In the genomic region with DNA sequence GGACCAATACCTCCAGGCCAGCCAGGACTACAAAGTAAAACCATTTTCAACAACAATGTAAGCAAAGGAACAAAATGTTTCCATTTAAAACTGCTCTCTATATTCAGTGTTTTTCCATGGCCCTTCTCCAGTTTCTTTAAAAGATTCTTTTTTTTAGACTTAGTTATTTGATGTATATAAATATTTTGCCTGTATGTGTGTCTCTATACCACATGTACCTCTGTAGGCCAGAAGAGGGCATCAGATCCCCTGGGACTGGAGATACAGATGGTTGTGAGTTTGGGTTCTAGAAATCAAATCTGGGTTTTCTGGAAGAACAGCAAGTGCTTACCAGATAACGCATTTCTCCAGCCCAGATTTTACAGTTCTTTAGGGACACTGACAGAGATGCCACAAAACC, we compare ENCODE assay signal across 19 mouse cellular contexts. TPM values are rescaled to one million over a fixed set of nuclear protein-coding genes. Genes with fewer than 3 reads are reported as not detected.
DNase-seq lines count a peak whose midpoint lies in the region; ATAC-seq and TF ChIP-seq lines count a peak whose summit lies in the region.
"Had no signal": no experiment of that assay in that cellular context is flagged by ENCODE, and none has a peak within 500 bp of the region (broad histone marks: within the 10 kb centered on the region; RNA-seq: fewer than 3 reads in every experiment).

No protein-coding gene starts in this region.

- H3K9ac ChIP-seq in intestine, postnatal 0 days (ENCODE audit: low read depth, low read length) = no peak overlapping the region
- H3K9ac ChIP-seq in intestine, embryonic 16.5 days (ENCODE audit: low read depth, low read length) = no peak overlapping the region
- H3K9ac ChIP-seq in midbrain, postnatal 0 days (replicated peaks; ENCODE audit: low read length, poor library complexity, severe bottlenecking) = no peak overlapping the region
- no peak overlapping the region for H3K9ac ChIP-seq in midbrain, embryonic 15.5 days
- H3K9ac ChIP-seq in hindbrain, embryonic 12.5 days = no peak overlapping the region
- H3K9ac ChIP-seq: embryonic facial prominence, embryonic 12.5 days; hindbrain, embryonic 14.5 days; limb, embryonic 13.5 days had no signal

- H3K4me1 ChIP-seq in intestine, postnatal 0 days (replicated peaks; ENCODE audit: control insufficient read depth, insufficient read depth, low read length) = 0 out of 2 replicates have a peak, but pooled peaks cover 12% of the 10 kb centered on the region
- H3K4me1 ChIP-seq in intestine, embryonic 16.5 days (ENCODE audit: control insufficient read depth, insufficient read depth, low read length) = peaks cover 14% of the 10 kb centered on the region; the same call in 1 of the 2 replicates
- H3K4me1 ChIP-seq in midbrain, postnatal 0 days (ENCODE audit: insufficient read depth, low read length) = peaks cover 10% of the 10 kb centered on the region
- H3K4me1 ChIP-seq in midbrain, embryonic 15.5 days = peaks cover 19% of the 10 kb centered on the region
- peaks cover 14% of the 10 kb centered on the region for H3K4me1 ChIP-seq in hindbrain, embryonic 12.5 days

- DNase-seq in midbrain, postnatal 0 days (ENCODE audit: low spot score) = no peak
- peak; percentile 22 for DNase-seq in ES-CJ7 (ENCODE audit: low read depth, low spot score)
- DNase-seq in naive thymus-derived CD4-positive, alpha-beta T cell, adult 2 months (ENCODE audit: low read depth) = peak; percentile 13
- DNase-seq in gastrocnemius, postnatal 4 days (ENCODE audit: low spot score in 2 of 2) = no peak
- DNase-seq: adrenal gland, adult 8-10 months; cerebellum, adult 9-11 months; gastrocnemius, postnatal 36 days; kidney, adult 2 months; kidney, postnatal 4 days; lung, adult 2 months; right cerebral cortex, postnatal 4 days; thymus, postnatal 14 days had no signal

- no peak overlapping the region for H3K4me2 ChIP-seq in intestine, postnatal 0 days (replicated peaks; ENCODE audit: low read depth)
- H3K4me2 ChIP-seq in intestine, embryonic 16.5 days (ENCODE audit: low read depth, low read length) = no peak overlapping the region
- H3K4me2 ChIP-seq in midbrain, postnatal 0 days (ENCODE audit: low read depth, low read length, poor library complexity, severe bottlenecking) = no peak overlapping the region
- no peak overlapping the region for H3K4me2 ChIP-seq in midbrain, embryonic 15.5 days
- no peak overlapping the region for H3K4me2 ChIP-seq in hindbrain, embryonic 12.5 days (replicated peaks)
- H3K4me2 ChIP-seq: embryonic facial prominence, embryonic 12.5 days; hindbrain, embryonic 14.5 days; limb, embryonic 13.5 days had no signal

- no peaks in the 10 kb centered on the region for H3K27me3 ChIP-seq in intestine, postnatal 0 days (replicated peaks; ENCODE audit: control insufficient read depth, insufficient read depth, low read length)
- H3K27me3 ChIP-seq in intestine, embryonic 16.5 days (replicated peaks; ENCODE audit: control insufficient read depth, insufficient read depth, low read length) = no peaks in the 10 kb centered on the region
- H3K27me3 ChIP-seq in midbrain, postnatal 0 days (ENCODE audit: insufficient read depth, low read length) = no peaks in the 10 kb centered on the region
- H3K27me3 ChIP-seq in midbrain, embryonic 15.5 days (replicated peaks) = no peaks in the 10 kb centered on the region
- H3K27me3 ChIP-seq in hindbrain, embryonic 12.5 days = no peaks in the 10 kb centered on the region
- H3K27me3 ChIP-seq: embryonic facial prominence, embryonic 12.5 days had no signal

- H3K27ac ChIP-seq in intestine, postnatal 0 days (ENCODE audit: low read depth, low read length) = no peak overlapping the region
- H3K27ac ChIP-seq in intestine, embryonic 16.5 days (ENCODE audit: low read length) = no peak overlapping the region
- no peak overlapping the region for H3K27ac ChIP-seq in midbrain, postnatal 0 days (ENCODE audit: low read depth, low read length)
- no peak overlapping the region for H3K27ac ChIP-seq in midbrain, embryonic 15.5 days
- H3K27ac ChIP-seq in hindbrain, embryonic 12.5 days = no peak overlapping the region
- H3K27ac ChIP-seq: embryonic facial prominence, embryonic 12.5 days; hindbrain, embryonic 14.5 days; limb, embryonic 13.5 days had no signal

- WGBS in intestine, postnatal 0 days = 89% methylated on average over 1 of the region's 1 CpGs
- 74% methylated on average over 1 of the region's 1 CpGs for WGBS in intestine, embryonic 16.5 days
- WGBS in midbrain, postnatal 0 days = 73% methylated on average over 1 of the region's 1 CpGs
- 67% methylated on average over 1 of the region's 1 CpGs for WGBS in midbrain, embryonic 15.5 days
- 61% methylated on average over 1 of the region's 1 CpGs for WGBS in hindbrain, embryonic 12.5 days

- no peak for ATAC-seq in intestine, postnatal 0 days
- no peak for ATAC-seq in intestine, embryonic 16.5 days
- ATAC-seq in midbrain, postnatal 0 days (ENCODE audit: low FRiP score) = no peak
- no peak for ATAC-seq in midbrain, embryonic 15.5 days (replicated peaks)
- no peak for ATAC-seq in hindbrain, embryonic 12.5 days (ENCODE audit: low FRiP score)

- H3K4me3 ChIP-seq in intestine, postnatal 0 days (ENCODE audit: low read depth, low read length) = no peak overlapping the region
- H3K4me3 ChIP-seq in intestine, embryonic 16.5 days (ENCODE audit: low read length) = no peak overlapping the region
- no peak overlapping the region for H3K4me3 ChIP-seq in midbrain, postnatal 0 days (ENCODE audit: low read depth, low read length)
- H3K4me3 ChIP-seq in midbrain, embryonic 15.5 days = no peak overlapping the region
- no peak overlapping the region for H3K4me3 ChIP-seq in hindbrain, embryonic 12.5 days
- H3K4me3 ChIP-seq: embryonic facial prominence, embryonic 12.5 days; limb, embryonic 13.5 days had no signal

- peaks cover 16% of the 10 kb centered on the region; the same call in 1 of the 2 replicates for H3K36me3 ChIP-seq in intestine, postnatal 0 days (ENCODE audit: control insufficient read depth, insufficient read depth)
- H3K36me3 ChIP-seq in intestine, embryonic 16.5 days (ENCODE audit: control insufficient read depth, insufficient read depth, low read length) = peaks cover 3% of the 10 kb centered on the region; the same call in 1 of the 2 replicates
- H3K36me3 ChIP-seq in midbrain, postnatal 0 days (ENCODE audit: insufficient read depth, low read length) = peaks cover 17% of the 10 kb centered on the region
- H3K36me3 ChIP-seq in midbrain, embryonic 15.5 days (replicated peaks) = peaks cover 23% of the 10 kb centered on the region
- peaks cover 19% of the 10 kb centered on the region for H3K36me3 ChIP-seq in hindbrain, embryonic 12.5 days

- peak; percentile 39 for TF ChIP-seq CTCF in intestine, postnatal 0 days (IDR thresholded peaks at IDR 0.05; ENCODE audit: low read depth)
- TF ChIP-seq CTCF in midbrain, postnatal 0 days (IDR thresholded peaks at IDR 0.05) = peak; percentile 46

- no peaks in the 10 kb centered on the region for H3K9me3 ChIP-seq in intestine, postnatal 0 days (ENCODE audit: control insufficient read depth)
- no peaks in the 10 kb centered on the region for H3K9me3 ChIP-seq in intestine, embryonic 16.5 days (ENCODE audit: control insufficient read depth, low read length)
- H3K9me3 ChIP-seq in midbrain, postnatal 0 days (ENCODE audit: low read length) = no peaks in the 10 kb centered on the region
- no peaks in the 10 kb centered on the region for H3K9me3 ChIP-seq in midbrain, embryonic 15.5 days
- H3K9me3 ChIP-seq in hindbrain, embryonic 12.5 days (replicated peaks) = no peaks in the 10 kb centered on the region
- H3K9me3 ChIP-seq: embryonic facial prominence, embryonic 12.5 days; limb, embryonic 13.5 days had no signal

RNA-seq across cellular contexts. Expression of a gene that starts 1.3 kb away (rescaled TPM):
- 55.3 and 57.8 TPM in 2 replicates for polyA plus RNA-seq in intestine, postnatal 0 days (2015; fragmentation: Nextera tagmentation; extraction: Ambion mirVana)
- polyA plus RNA-seq in intestine, embryonic 16.5 days (2015; fragmentation: Nextera tagmentation; extraction: Ambion mirVana) = 85.8 and 95.4 TPM in 2 replicates
- 105 and 114 TPM in 2 replicates for total RNA-seq in midbrain, postnatal 0 days (2014; rRNA removed)
- 89.4 and 93.2 TPM in 2 replicates for polyA plus RNA-seq in midbrain, postnatal 0 days (2015; fragmentation: Nextera tagmentation; extraction: Ambion mirVana)
- polyA plus RNA-seq in midbrain, embryonic 15.5 days (2015; fragmentation: Nextera tagmentation; extraction: Ambion mirVana) = 102 and 105 TPM in 2 replicates
- polyA plus RNA-seq in hindbrain, embryonic 12.5 days (2016; fragmentation: Nextera tagmentation; extraction: Ambion mirVana) = 98.2 and 101 TPM in 2 replicates
- total RNA-seq in gastrocnemius, postnatal 4 days (2021) = 10 to 100 TPM; 41.4 to 41.5 TPM

RNA-seq across cellular contexts. Expression of a gene that starts 26.4 kb away (rescaled TPM):
- 2.8 and 3.1 TPM in 2 replicates for polyA plus RNA-seq in intestine, postnatal 0 days (2015; fragmentation: Nextera tagmentation; extraction: Ambion mirVana)
- polyA plus RNA-seq in intestine, embryonic 16.5 days (2015; fragmentation: Nextera tagmentation; extraction: Ambion mirVana) = 9.1 and 9.9 TPM in 2 replicates
- total RNA-seq in midbrain, postnatal 0 days (2014; rRNA removed) = 24.2 and 28.6 TPM in 2 replicates
- polyA plus RNA-seq in midbrain, postnatal 0 days (2015; fragmentation: Nextera tagmentation; extraction: Ambion mirVana) = 14.7 and 17.4 TPM in 2 replicates
- polyA plus RNA-seq in midbrain, embryonic 15.5 days (2015; fragmentation: Nextera tagmentation; extraction: Ambion mirVana) = 29.2 and 30.1 TPM in 2 replicates
- 34.2 and 38.6 TPM in 2 replicates for polyA plus RNA-seq in hindbrain, embryonic 12.5 days (2016; fragmentation: Nextera tagmentation; extraction: Ambion mirVana)
- total RNA-seq in gastrocnemius, postnatal 4 days (2021) = 10 to 100 TPM in 1 of 2 experiments, 1 to 10 TPM in 1; 8.7 to 12.8 TPM

RNA-seq across cellular contexts. Expression of a gene that starts 33.2 kb away (rescaled TPM):
- 120 and 136 TPM in 2 replicates for polyA plus RNA-seq in intestine, postnatal 0 days (2015; fragmentation: Nextera tagmentation; extraction: Ambion mirVana)
- polyA plus RNA-seq in intestine, embryonic 16.5 days (2015; fragmentation: Nextera tagmentation; extraction: Ambion mirVana) = 130 and 134 TPM in 2 replicates
- 298 and 300 TPM in 2 replicates for total RNA-seq in midbrain, postnatal 0 days (2014; rRNA removed)
- polyA plus RNA-seq in midbrain, postnatal 0 days (2015; fragmentation: Nextera tagmentation; extraction: Ambion mirVana) = 272 and 286 TPM in 2 replicates
- 186 and 194 TPM in 2 replicates for polyA plus RNA-seq in midbrain, embryonic 15.5 days (2015; fragmentation: Nextera tagmentation; extraction: Ambion mirVana)
- 112 and 115 TPM in 2 replicates for polyA plus RNA-seq in hindbrain, embryonic 12.5 days (2016; fragmentation: Nextera tagmentation; extraction: Ambion mirVana)
- total RNA-seq in gastrocnemius, postnatal 4 days (2021) = 10 to 100 TPM; 36.5 to 38.2 TPM

Comparison
In these comparisons a context has a peak if more than half of its experiments do, and no peak if none do; other contexts are left out.
1. DNase-seq: peak in ES-CJ7 (single experiment) and naive thymus-derived CD4-positive, alpha-beta T cell, adult 2 months (single experiment); none in midbrain, postnatal 0 days (single experiment) and gastrocnemius, postnatal 4 days (0 of 2).